Mouse (Mus musculus) brain, embryonic 14.5 days (tissue): ENCODE data around the gene Prkag1.

Experiments used
- CTCF ChIP-seq: fragments of 200-500 bp; IDR thresholded peaks from 2 replicates; pipeline ENCODE4 v1.5.1; 2012; ENCODE audit warnings: inconsistent platforms, mild to moderate bottlenecking, moderate library complexity, borderline replicate concordance; ENCODE audit not compliant: insufficient read depth, insufficient read length; ENCODE audit errors: extremely low read depth
- POLR2A ChIP-seq: fragments of 200-500 bp; IDR thresholded peaks from 2 replicates; pipeline ENCODE4 v1.6.1; 2012; ENCODE audit warnings: mild to moderate bottlenecking, inconsistent platforms, borderline replicate concordance; ENCODE audit not compliant: poor library complexity, insufficient read depth, insufficient read length, severe bottlenecking; ENCODE audit errors: extremely low read depth

GRCm38 (mm10) chr15:98871916-98872888, 40.9 kb upstream of the Prkag1 start:
- TF ChIP-seq CTCF (no peak), POLR2A (peak; percentile 21; the same call in 1 of the 2 replicates)
